Mouse (Mus musculus) ES-E14 (cell line): ENCODE measurements around the gene Vwf. TPM values are rescaled to one million over a fixed set of nuclear protein-coding genes. Genes with fewer than 3 reads are reported as not detected.
A peak's percentile ranks its signal among the peaks of the same experiment; 100 is the strongest.

Experiments used
- DNase-seq: peaks from one replicate; pipeline ENCODE4 v3.0.0-alpha.2; 2013; ENCODE audit warnings: low read depth, low spot score
- H3K27ac ChIP-seq: 2 replicates; pipeline ENCODE4 v1.5.1; 2012; ENCODE audit warnings: low read depth, mild to moderate bottlenecking, low read length, moderate library complexity, mixed read lengths; ENCODE audit not compliant: poor library complexity, insufficient read depth, severe bottlenecking
- H3K36me3 ChIP-seq: 2 replicates; pipeline ENCODE4 v1.6.1; 2012; ENCODE audit warnings: mild to moderate bottlenecking, low read length, moderate library complexity, mixed read lengths; ENCODE audit not compliant: control insufficient read depth, poor library complexity, insufficient read depth, severe bottlenecking
- H3K4me1 ChIP-seq, 2 experiments: fragments of 150-350 bp in 1 of 2; sonication (generic) in 1 of 2; 2 replicates each; pipeline ENCODE4 v1.6.1; 2012; ENCODE audit warnings: low read length in 2 of 2, mild to moderate bottlenecking in 1 of 2, mixed read lengths in 1 of 2; ENCODE audit not compliant: control insufficient read depth in 2 of 2, insufficient read depth in 2 of 2, poor library complexity in 1 of 2
- H3K4me3 ChIP-seq, 2 experiments: fragments of 150-350 bp in 1 of 2; sonication (generic) in 1 of 2; 2 replicates each; pipeline ENCODE4 v1.5.1; 2012; ENCODE audit warnings: low read length in 2 of 2, low read depth in 1 of 2, mild to moderate bottlenecking in 1 of 2, mixed read lengths in 1 of 2; ENCODE audit not compliant: insufficient read depth in 1 of 2, poor library complexity in 1 of 2, severe bottlenecking in 1 of 2
- H3K9ac ChIP-seq: 2 replicates; pipeline ENCODE4 v1.6.1; 2012; ENCODE audit warnings: low read depth, mild to moderate bottlenecking, low read length, mixed read lengths; ENCODE audit not compliant: poor library complexity, insufficient read depth, severe bottlenecking
- H3K9me3 ChIP-seq: fragments of 150-350 bp; sonication (generic); 2 replicates; pipeline ENCODE4 v1.6.1; 2012; ENCODE audit warnings: low read depth, mild to moderate bottlenecking, low read length; ENCODE audit not compliant: control insufficient read depth, insufficient read depth
- CHD2 ChIP-seq: IDR thresholded peaks from 2 replicates; pipeline ENCODE4 v1.6.1; 2014; ENCODE audit warnings: mild to moderate bottlenecking, low read depth, low read length, inconsistent platforms
- HCFC1 ChIP-seq: IDR thresholded peaks from 2 replicates; pipeline ENCODE4 v1.6.1; 2012; ENCODE audit warnings: low read length, inconsistent platforms, borderline replicate concordance; ENCODE audit not compliant: insufficient read depth
- MAFK ChIP-seq: IDR thresholded peaks from 2 replicates; pipeline ENCODE4 v1.6.1; 2014; ENCODE audit warnings: mild to moderate bottlenecking, low read depth, low read length, inconsistent platforms; ENCODE audit not compliant: insufficient read depth
- ZC3H11A ChIP-seq: IDR thresholded peaks from 2 replicates; pipeline ENCODE4 v1.6.1; 2012; ENCODE audit warnings: low read depth, mild to moderate bottlenecking, inconsistent platforms, low read length, borderline replicate concordance
- ZNF384 ChIP-seq: IDR thresholded peaks from 2 replicates; pipeline ENCODE4 v1.6.1; 2012; ENCODE audit warnings: low read depth, low read length, inconsistent platforms
- in situ Hi-C, 2 experiments: fragments of 600-800 bp; cut with MboI; formaldehyde crosslinking; loops; one replicate each; pipeline ENCODE4 v1.15.1; 2025; ENCODE audit warnings: low sequenced_read_pairs in 2 of 2, inconsistent platforms in 1 of 2; ENCODE audit not compliant: unreplicated experiment in 2 of 2
- total RNA-seq: library from RNA; depleted of rRNA; stranded (reverse); fragments of 300-350 nt; gene quantifications from 2 replicates; pipeline ENCODE4 v1.2.3, GENCODE M21; 2012; rRNA removed

The Vwf gene
- 3.0 and 6.8 TPM in 2 replicates for total RNA-seq

DNA sequence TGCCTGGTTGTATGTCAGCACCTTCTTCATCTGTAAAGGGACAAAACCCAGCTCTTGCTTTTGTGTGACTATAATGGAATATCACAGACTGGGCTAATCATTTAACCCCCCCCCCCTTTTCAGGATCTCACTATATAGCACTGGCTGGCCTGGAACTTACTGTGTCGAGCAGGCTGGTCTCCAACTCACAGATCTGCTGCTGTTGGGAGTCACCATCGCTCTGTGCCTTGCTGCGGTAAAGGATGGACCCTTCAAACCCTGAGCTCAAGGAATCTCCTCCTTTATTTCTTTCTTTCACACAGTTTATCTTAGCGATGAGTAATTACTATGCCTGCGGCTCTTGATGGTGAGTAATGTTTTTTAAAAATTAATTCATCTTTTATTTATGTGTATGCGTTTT lies at the start of gene Vwf:
TSS of gene Vwf (plus strand) at position 301 of the 400 bp plus-strand sequence.
- Histone ChIP-seq H3K4me1 (no peaks in the 10 kb centered on the region), H3K9ac (no peak within 1 kb of the TSS), H3K9me3 (no peaks in the 10 kb centered on the region), H3K4me3 (no peak within 1 kb of the TSS), H3K27ac (no peak within 1 kb of the TSS), H3K36me3 (no peaks in the 10 kb centered on the region)
- TF ChIP-seq ZNF384 = no peak
- TF ChIP-seq CHD2 = no peak
- no peak for TF ChIP-seq HCFC1
- TF ChIP-seq MAFK = no peak
- TF ChIP-seq ZC3H11A = no peak
- in situ Hi-C loops = no loop called here
- DNase-seq = no peak

DNA sequence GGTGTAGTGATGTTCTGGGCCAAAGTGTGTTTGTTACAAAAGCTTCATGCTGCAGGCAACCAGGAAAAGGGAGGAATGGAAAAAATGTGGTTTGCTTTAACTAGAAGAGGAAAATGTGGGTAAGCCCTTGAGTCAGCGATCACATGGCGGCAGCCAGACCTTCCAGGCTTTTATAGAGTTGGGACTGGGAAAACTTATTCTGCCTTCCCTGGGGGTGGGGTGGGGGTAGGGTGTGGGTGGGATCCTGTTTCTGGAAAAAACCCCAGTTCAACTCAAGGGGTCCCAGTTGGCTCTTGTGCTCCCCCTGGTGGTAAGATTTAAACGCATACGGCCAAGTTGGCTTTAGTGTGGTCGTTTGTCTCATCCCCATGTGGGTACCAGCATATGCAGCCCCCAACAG lies 48.5 kb upstream of the Vwf start:
- H3K27ac ChIP-seq = no peak overlapping the region
- TF ChIP-seq ZC3H11A (peak; percentile 51; the same call in 1 of the 2 replicates), HCFC1 (no peak)
- H3K36me3 ChIP-seq = no peaks in the 10 kb centered on the region
- in situ Hi-C loops = no loop called here
- DNase-seq = no peak
- no peak overlapping the region for H3K4me3 ChIP-seq
- H3K4me1 ChIP-seq = peaks cover 5 to 19% of the 10 kb centered on the region in 2 experiments; a peak in 2 of 4 replicates
- H3K9ac ChIP-seq = no peak overlapping the region
- H3K9me3 ChIP-seq = no peaks in the 10 kb centered on the region

DNA sequence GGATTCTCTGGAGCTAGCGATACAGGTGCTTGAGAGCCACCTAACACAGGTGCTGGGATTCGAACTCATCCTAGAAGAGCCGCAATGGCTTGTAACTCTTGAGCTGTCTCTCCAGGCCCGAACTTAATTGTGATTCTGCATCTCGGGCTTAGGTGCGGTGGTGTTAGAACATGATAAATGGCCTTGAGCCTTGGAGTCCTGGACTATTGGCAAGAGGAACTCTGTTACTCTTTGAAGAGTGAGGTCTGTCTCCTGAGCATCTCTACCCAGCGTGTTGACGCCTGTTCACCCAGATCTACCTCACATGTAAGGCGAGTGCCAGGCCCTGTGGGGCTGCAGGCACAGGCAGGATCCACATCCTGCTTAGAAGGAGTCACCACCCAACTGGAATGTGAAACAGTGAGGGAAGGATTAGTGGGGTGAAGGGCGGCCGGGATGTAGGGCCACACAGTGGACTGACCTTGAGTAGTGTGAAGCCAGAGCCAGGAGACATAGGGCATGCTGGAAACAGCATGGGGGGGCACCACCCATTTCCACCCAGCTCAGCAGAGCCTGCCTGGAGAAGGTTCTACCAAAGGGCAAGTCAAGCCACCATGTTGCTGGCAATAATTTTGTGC lies 43.3 kb upstream of the Vwf start:
- Histone ChIP-seq H3K9me3 (no peaks in the 10 kb centered on the region), H3K4me1 (peaks cover 17 to 31% of the 10 kb centered on the region in 2 experiments), H3K9ac (no peak overlapping the region), H3K4me3 (no peak overlapping the region), H3K36me3 (no peaks in the 10 kb centered on the region), H3K27ac (no peak overlapping the region)
- DNase-seq = no peak
- no peak for TF ChIP-seq MAFK
- no peak for TF ChIP-seq HCFC1
- no peak for TF ChIP-seq ZNF384
- TF ChIP-seq ZC3H11A = no peak
- no peak for TF ChIP-seq CHD2
- in situ Hi-C loops = loop anchor here in 1 of 2 experiments (5.0 kb wide), 2 partner anchors 81 to 99 kb away; no protein-coding TSS in a partner anchor

DNA sequence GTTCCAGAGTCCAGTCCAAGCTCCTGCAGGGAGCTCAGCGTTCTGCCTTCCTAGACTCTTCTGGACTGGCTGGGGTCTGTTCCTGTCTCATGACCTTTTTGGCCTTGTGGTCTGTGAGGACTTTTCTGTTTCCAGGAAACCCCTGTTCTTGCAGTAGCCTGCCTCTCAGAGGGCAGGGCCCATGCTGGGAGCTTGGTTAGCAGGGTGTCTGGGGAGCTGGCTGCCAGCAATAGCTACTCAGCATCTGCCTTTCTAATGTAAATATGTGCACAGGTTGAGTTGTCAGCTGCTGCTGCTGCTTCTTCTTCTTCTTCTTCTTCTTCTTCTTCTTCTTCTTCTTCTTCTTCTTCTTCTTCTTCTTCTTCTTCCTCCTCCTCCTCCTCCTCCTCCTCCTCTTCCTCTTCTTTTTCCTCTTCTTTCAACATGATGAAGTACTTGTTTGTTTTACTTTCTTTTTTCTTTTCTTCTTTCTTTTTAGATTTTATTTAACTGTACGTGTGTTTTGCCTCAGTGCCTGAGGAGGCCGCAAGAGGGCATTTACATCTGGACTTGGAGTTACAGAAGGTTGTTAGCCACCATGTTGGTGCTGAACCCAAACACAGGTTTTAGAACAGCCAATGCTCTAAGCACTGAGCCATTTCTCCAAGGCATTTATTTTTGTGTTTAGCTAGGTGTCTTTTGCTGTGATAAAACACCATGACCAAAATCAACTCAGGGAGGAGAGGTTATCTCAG lies 41.8 kb upstream of the Vwf start:
- TF ChIP-seq ZC3H11A = 0 out of 2 replicates have a peak, but pooled peaks have one; percentile 35
- TF ChIP-seq ZNF384 = no peak
- TF ChIP-seq MAFK = no peak
- no peak for TF ChIP-seq HCFC1
- TF ChIP-seq CHD2 = peak; percentile 32; the same call in 1 of the 2 replicates
- in situ Hi-C loops = loop anchor here in 1 of 2 experiments (5.0 kb wide), 2 partner anchors 82 to 98 kb away; no protein-coding TSS in a partner anchor
- Histone ChIP-seq H3K4me3 (no peak overlapping the region), H3K9ac (no peak overlapping the region), H3K27ac (peak overlapping the region; percentile 66; the same call in 1 of the 2 replicates), H3K36me3 (no peaks in the 10 kb centered on the region), H3K9me3 (no peaks in the 10 kb centered on the region), H3K4me1 (peaks cover 17 to 31% of the 10 kb centered on the region in 2 experiments)
- DNase-seq = no peak
